Mouse (Mus musculus): Measurements from ENCODE around the gene Taf12. TPM values are rescaled to one million over a fixed set of nuclear protein-coding genes. Genes with fewer than 3 reads are reported as not detected.

Taf12 gene
- polyA plus RNA-seq, 1 experiment from 2014 or later: 19.1 TPM

GRCm38 (mm10) chr4:132332880-132333279 lies 58.7 kb downstream of the Taf12 start:
- TF ChIP-seq CTCF (IDR thresholded peaks at IDR 0.05): no peak
- ATAC-seq (no peak), DNase-seq (ENCODE audit: low read depth, low spot score) (no peak)
- no peaks in the 10 kb centered on the region for H3K27me3 ChIP-seq
- in situ Hi-C loops (cut with MboI; ENCODE audit: low pct_unique_long_range_greater_than_20kb): no loop called here
- CTCF ChIA-PET: interaction anchor here (1.1 to 1.4 kb wide), 2 partner anchors 9 to 123 kb away, joined by 3 to 4 read pairs; no protein-coding TSS in a partner anchor
- POLR2A ChIA-PET: interaction anchor here (0.9 kb wide), 1 partner anchor 12 kb away, joined by 3 read pairs; no protein-coding TSS in a partner anchor

GRCm38 (mm10) chr4:132338943-132339342 lies 64.8 kb downstream of the Taf12 start:
- ChIA-PET CTCF (interaction anchor here (1.7 kb wide), 1 partner anchor 30 kb away, joined by 4 read pairs; no protein-coding TSS in a partner anchor), POLR2A (interaction anchor here (1.3 kb wide), 1 partner anchor 9 kb away, joined by 6 read pairs; the partner anchor contains the start of gene Trnau1ap)
- DNase-seq (ENCODE audit: low read depth, low spot score): no peak
- no peaks in the 10 kb centered on the region for H3K27me3 ChIP-seq
- in situ Hi-C loops (cut with MboI; ENCODE audit: low pct_unique_long_range_greater_than_20kb): no loop called here
- ATAC-seq: no peak
- TF ChIP-seq CTCF (IDR thresholded peaks at IDR 0.05): no peak

GRCm38 (mm10) chr4:132341451-132341850 lies 67.3 kb downstream of the Taf12 start:
- ChIA-PET CTCF (interaction anchor here (1.0 to 1.4 kb wide), 3 partner anchors 8 to 123 kb away, joined by 3 to 4 read pairs (median 3); no protein-coding TSS in a partner anchor), POLR2A (no interaction called here)
- ATAC-seq: no peak
- in situ Hi-C loops (cut with MboI; ENCODE audit: low pct_unique_long_range_greater_than_20kb): loop anchor here (10.0 kb wide), 1 partner anchor 157 kb away; no protein-coding TSS in a partner anchor
- no peak for DNase-seq (ENCODE audit: low read depth, low spot score)
- no peak for TF ChIP-seq CTCF (IDR thresholded peaks at IDR 0.05)
- H3K27me3 ChIP-seq: no peaks in the 10 kb centered on the region

- in situ Hi-C loops (cut with MboI; ENCODE audit: low pct_unique_long_range_greater_than_20kb): loop anchor here (10.0 kb wide), 1 partner anchor 160 kb away; no protein-coding TSS in a partner anchor
- ChIA-PET POLR2A (interaction anchor here (0.7 to 1.4 kb wide), 7 partner anchors 12 to 170 kb away, joined by 3 to 4 read pairs (median 3); partner anchors contain the start of gene Trnau1ap), CTCF (interaction anchor here (1.0 to 1.8 kb wide), 2 partner anchors 35 to 53 kb away, joined by 3 to 7 read pairs; no protein-coding TSS in a partner anchor)
- no peaks in the 10 kb centered on the region for H3K27me3 ChIP-seq
- no peak for TF ChIP-seq CTCF (IDR thresholded peaks at IDR 0.05)
- DNase-seq (ENCODE audit: low read depth, low spot score) (no peak), ATAC-seq (peak; percentile 35)
Observed at GRCm38 (mm10) chr4:132344403-132345134, 70.4 kb downstream of the Taf12 start.

Other genes starting within 250 kb of the Taf12 start
- gene Gm10300, start 199.7 kb upstream of the Taf12 start, polyA plus RNA-seq (2021): 0.21 TPM
- 53.5 TPM for gene Epb41, start 199.1 kb upstream of the Taf12 start, polyA plus RNA-seq (2021)
- not detected for gene Oprd1, start 129.9 kb upstream of the Taf12 start, polyA plus RNA-seq (2021)
- gene Ythdf2, start 62.1 kb upstream of the Taf12 start, polyA plus RNA-seq (2021): 35.5 TPM
- gene Gmeb1, start 12.8 kb upstream of the Taf12 start, polyA plus RNA-seq (2021): 14.0 TPM
- gene Rab42, start 29.0 kb downstream of the Taf12 start, polyA plus RNA-seq (2021): not detected
- 28.9 TPM for gene Trnau1ap, start 55.2 kb downstream of the Taf12 start, polyA plus RNA-seq (2021)
- gene Rcc1, start 79.2 kb downstream of the Taf12 start, polyA plus RNA-seq (2021): 31.4 TPM
- gene Phactr4, start 148.1 kb downstream of the Taf12 start, polyA plus RNA-seq (2021): 60.4 TPM
- 6.3 TPM for gene Med18, start 189.5 kb downstream of the Taf12 start, polyA plus RNA-seq (2021)
- gene Sesn2, start 236.1 kb downstream of the Taf12 start, polyA plus RNA-seq (2021): 22.4 TPM

Measured in Patski (cell line).